Mouse (Mus musculus): ENCODE data around the gene Tbc1d8.

The Tbc1d8 gene

GRCm38 (mm10) chr1:39448238-39448637 lies 30.3 kb downstream of the Tbc1d8 start:
- DNase-seq (ENCODE audit: low read depth, low spot score) = no peak

- no peak for DNase-seq (ENCODE audit: low read depth, low spot score)
Measured at GRCm38 (mm10) chr1:39446178-39446577, 32.4 kb downstream of the Tbc1d8 start.

DNA sequence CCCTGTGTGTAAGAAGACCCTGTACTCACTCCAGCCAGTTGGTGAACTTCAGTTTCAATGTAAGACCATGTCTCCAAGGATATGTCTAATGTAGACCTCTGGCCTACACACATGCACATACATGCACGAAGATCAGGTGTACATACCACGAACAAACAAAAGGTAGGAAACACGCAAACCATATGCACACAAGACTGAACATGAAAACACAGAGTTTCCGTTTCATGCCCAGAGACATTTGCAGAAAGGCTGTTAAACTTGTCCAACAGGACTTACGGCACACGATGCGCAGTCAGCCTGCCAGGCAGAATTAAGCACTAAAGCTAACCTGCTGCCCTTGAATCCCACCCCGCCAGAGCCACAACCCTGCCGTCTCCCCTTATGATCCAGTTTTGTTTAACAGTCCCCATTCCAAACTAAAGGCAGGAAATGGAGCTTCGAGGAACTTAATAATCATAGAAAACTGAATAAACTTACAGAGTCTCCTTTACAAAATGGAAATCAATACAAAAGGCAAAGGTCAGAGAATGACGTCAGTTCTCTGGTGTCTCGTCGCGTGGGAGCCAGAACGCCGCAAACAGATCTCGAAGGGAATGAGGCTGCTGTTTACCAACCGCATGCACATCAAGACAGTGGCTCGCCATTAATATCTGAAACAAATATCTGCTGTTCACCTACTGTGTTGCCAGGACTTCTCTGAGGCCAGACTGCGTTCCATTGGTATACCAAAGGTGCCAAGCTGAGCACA lies 33.1 kb downstream of the Tbc1d8 start:
- DNase-seq (ENCODE audit: low read depth, low spot score) = no peak

DNA sequence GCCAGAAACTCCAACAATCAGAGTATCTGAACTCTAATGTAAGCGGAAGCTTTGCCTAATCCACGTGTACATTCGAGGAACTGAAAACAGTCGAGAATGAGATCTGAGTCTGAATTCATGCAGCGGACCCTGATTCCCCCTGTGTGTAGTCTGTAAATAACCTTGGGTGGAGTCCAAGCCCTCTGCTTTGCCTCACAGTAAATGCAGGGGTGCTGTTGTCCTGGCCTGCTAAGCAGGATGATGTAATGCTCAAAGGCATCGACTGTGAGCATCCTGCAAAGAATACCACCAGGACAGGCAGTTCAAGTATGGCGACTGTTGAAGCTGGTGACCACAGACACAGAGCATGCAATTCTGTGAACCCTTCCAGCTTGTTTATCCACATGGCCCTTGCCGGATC lies 34.8 kb downstream of the Tbc1d8 start:
- no peak for DNase-seq (ENCODE audit: low read depth, low spot score)

DNA sequence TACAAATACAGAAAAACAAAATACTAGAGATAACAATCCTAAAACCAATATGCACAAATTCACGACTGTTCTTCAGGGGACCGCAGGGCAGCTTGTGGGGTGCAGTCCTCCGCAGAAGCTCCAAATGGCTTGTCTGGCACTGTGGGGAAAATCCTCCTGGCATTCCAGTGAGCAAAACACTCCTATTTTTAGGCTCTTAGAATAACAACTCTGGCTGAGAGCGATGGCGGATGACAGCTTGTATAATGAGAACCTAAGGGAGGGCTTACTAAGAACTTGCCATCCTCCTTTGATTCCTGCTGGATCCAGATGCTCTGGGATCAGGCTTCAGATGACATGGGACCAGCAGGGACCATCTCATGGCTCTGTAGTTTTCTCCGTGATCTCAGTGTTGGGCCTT lies 36.9 kb downstream of the Tbc1d8 start:
- DNase-seq (ENCODE audit: low read depth, low spot score) = no peak

- no peak for DNase-seq (ENCODE audit: low read depth, low spot score)
Measured at GRCm38 (mm10) chr1:39439661-39440548, 38.6 kb downstream of the Tbc1d8 start.

DNA sequence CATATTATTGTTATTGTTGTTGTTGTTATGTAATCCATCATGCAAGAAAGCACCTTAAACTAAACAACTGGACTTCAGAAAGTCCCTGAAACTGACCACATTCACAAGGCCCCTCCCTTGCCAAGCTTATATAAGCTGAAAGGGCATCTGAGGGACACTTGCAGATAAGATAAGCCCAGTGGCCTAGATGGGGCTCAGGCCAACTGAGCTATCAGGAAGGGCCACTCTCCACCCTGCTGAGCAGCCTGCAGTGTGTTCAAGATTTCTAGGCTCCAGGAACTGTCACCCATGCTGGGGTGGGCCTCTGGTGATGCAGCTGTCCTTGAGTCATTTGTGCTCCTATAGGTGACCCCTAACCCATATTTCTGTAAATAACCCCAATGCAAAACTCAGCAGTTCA lies 39.9 kb downstream of the Tbc1d8 start:
- no peak for DNase-seq (ENCODE audit: low read depth, low spot score)

DNA sequence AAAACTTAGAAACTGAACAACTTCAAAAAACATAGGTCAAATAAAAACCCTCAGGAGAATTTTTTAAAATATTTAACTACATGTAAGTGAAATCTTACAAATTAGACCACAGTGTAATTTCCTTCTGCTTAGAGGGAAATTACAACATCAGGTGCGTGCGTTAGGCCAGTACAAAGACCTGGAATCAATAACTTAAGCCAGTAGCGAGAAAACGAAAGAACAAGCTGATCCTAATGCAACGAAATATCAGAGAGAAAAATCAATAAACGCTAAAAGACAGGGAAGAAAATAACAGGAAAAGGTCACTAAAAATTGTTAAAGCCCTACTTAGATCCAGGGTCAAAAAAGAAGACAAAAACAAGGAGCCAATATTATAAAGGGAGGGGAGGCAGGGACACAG lies 44.3 kb downstream of the Tbc1d8 start:
- DNase-seq (ENCODE audit: low read depth, low spot score) = no peak

DNA sequence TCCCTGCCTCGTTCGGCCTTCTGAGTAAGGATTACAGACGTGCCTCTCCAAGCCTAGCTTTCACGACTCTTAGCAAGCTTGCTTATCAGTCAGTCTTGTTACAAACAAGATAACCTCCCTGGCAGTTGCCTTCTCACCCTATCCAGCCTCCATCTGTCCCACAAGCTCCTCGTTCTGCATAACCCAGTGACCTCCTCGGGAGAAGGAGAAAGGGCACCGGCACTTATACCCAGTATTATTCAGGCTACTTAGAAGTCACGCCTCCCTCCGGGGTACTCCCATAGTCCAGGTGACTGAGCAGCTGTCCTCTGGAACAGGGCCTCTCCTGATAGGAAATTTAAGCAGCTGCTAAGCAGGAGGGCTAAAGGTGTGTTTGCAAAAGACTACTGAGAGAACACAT lies 48.5 kb downstream of the Tbc1d8 start:
- DNase-seq (ENCODE audit: low read depth, low spot score) = peak; percentile 60

DNA sequence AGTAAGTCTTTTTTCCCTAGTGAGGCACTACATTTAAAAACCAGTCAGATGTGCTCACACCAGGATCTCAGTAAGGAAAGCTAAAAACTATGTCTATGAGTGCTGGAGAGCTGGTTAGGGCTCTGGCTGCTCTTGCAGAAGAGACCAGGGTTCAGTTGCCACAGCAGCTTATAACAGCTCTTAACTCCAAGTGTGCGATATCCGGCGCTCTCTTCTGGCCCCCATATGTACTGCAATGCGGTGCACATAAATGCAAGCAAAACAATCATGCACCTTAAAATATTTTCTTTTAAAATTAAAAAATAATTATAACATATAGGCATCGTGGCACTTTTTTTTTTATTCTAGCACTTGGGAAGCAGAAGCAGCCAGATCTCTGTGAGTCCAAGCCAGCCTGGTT lies 49.5 kb downstream of the Tbc1d8 start:
- peak; percentile 67 for DNase-seq (ENCODE audit: low read depth, low spot score)

- no peak for DNase-seq (ENCODE audit: low read depth, low spot score)
Measured at GRCm38 (mm10) chr1:39428280-39428679, 50.3 kb downstream of the Tbc1d8 start.

DNA sequence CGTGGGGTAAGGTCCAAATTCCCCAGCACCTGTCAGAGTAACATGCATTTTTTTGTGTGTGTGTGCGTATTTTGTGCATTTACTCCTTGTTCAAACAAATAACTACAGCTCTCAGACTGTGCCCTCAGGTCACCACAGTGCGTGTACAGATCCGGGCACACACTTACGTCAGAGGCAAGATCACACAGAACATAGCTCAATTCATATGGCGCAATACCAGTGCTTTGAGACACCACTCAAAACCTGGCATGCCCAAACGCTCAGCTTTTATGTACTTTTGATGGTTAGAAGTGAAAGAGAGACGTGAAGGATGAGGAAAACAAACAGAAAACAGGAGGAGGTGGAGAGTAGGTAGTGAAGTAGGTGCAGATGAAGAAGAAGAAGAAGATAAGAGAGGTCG lies 53.1 kb downstream of the Tbc1d8 start:
- no peak for DNase-seq (ENCODE audit: low read depth, low spot score)

DNA sequence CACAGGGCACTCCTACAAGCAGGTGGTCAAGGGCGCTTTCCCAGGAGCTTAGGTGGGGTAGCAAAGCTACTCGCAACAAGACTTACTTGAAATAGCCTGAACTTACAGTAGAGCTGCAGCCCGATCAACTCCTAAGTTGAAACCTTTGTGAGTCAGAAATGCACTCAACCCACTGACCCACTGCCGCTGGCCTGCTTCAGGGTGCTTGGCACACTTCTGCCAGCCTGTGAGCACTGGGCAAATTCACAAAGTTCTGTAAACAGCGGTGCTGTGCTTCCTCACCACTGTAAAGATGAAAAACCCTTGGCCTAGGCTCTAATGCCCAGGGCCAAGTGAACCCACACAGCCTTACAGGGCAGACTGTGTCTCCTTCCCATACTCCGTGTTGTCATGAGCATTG lies 57.6 kb downstream of the Tbc1d8 start:
- no peak for DNase-seq (ENCODE audit: low read depth, low spot score)

DNA sequence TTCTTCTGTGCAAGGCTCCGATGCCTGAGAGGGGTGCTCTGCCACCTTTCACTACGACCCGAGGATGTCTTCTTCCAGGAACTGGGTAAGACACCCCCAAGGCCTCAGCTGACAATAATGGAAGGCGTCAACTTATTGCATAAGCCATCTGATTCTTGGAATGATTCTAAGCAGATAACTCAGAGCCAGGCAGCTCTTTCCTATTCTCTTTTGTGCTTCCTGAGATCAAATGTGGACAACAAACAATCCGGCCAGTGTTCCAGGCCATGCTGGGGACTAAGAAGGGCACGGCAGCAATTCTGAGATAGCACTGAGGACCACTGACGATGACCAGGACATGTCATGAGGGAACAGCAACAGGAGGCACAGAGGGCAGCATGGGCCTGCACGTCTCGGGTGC lies 59.7 kb downstream of the Tbc1d8 start:
- no peak for DNase-seq (ENCODE audit: low read depth, low spot score)

DNA sequence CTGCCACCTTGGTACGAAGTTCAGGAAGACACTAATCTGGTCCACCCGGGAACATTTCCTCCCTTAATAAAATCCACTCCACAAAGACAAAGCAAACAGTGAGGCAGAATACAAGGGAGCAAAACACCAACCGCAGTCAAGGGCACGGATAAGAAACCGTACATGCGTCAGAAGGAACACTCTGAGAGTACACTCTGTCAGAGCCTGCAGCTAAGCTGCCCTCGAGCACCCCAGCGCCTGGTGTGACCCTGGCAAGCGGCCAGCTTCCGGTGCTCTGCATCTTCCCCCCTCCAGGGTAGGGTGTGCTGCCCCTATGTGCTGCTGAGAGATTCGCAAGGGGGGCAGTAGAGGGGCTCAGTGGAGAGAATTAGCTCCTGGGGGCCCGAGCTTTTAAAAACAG lies 60.7 kb downstream of the Tbc1d8 start:
- DNase-seq (ENCODE audit: low read depth, low spot score) = peak; percentile 40

GRCm38 (mm10) chr1:39410085-39410821 lies 68.3 kb downstream of the Tbc1d8 start:
- no peak for DNase-seq (ENCODE audit: low read depth, low spot score)

DNA sequence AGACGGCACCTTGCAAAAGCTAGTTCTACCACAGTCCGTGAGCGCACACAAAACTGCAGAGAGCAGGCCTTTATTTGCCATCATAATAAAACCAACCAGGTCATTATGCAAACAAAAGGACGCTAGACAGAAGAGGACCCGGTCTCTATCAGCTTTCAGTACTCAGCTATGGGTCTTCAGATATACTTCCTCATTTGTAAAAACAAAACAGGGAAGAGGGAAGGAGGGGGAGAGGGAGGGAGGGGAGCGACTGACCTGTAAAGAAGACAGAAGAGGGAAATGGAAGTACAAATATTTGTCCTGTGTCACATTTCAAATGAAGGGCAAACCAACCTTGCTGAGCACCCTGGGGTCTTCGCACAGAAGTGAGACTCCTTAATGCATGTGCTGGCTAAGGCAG lies 69.9 kb downstream of the Tbc1d8 start:
- no peak for DNase-seq (ENCODE audit: low read depth, low spot score)

GRCm38 (mm10) chr1:39408123-39408522 lies 70.4 kb downstream of the Tbc1d8 start:
- no peak for DNase-seq (ENCODE audit: low read depth, low spot score)

DNA sequence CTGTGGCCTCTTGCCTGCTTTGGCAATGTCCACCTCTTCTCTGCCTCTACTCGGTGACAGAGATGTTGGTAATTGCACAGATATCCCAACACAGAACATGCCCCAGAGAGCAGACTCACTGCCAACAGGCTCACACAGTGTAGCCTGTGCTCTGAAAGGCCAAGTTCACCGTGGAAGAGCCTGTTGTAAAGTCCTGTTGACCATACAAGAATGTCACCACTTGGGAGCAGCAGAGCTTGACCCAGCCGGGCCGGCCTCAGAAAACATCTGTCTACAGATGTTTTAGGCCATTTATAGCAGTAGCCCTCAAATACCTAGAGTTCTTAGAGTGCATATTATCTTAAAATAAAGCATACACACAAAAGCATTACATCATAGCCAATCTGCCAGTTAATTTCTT lies 71.4 kb downstream of the Tbc1d8 start:
- DNase-seq (ENCODE audit: low read depth, low spot score) = no peak

GRCm38 (mm10) chr1:39400173-39400572 lies 78.4 kb downstream of the Tbc1d8 start:
- DNase-seq (ENCODE audit: low read depth, low spot score) = no peak

DNA sequence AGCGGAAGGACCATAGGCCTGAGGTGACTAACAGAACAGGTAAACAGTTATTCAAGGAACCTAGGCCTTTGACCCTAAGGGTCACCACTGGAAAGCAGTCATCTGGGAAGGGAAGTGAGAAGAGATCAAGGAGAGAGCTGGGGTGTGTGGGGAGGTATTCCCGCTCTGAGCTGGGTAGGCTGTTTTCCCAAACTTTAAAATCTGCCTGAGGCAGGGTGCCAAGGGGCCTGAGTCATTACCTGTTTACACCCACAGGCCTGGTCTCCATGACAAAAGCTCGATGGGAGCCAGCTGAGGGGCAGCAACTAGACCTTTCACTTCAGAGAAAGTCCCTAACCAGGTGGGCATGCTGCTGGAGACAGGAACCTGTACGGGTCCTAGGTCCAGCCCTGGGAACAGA lies 79.3 kb downstream of the Tbc1d8 start:
- DNase-seq (ENCODE audit: low read depth, low spot score) = no peak

DNA sequence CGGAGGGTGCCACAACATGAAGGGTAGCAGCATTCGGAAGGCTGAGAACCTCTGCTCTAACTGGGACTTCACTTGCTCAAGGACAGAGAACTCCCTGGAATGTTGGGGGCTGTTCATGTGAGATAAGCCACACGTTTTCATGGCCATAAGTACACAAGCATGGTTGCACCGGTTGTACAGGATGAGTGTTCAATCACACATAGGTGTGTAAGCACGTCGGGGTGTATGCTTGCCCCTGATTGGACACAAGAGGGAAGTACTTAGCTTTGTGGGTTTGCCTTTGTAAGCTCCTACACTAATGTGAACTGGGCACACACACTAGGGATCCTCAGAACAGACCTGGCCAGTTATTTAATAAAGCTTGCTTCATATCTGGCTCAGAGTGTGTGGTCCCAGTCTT lies 80.3 kb downstream of the Tbc1d8 start:
- DNase-seq (ENCODE audit: low read depth, low spot score) = no peak
